Mouse (Mus musculus): ENCODE results near the gene Tuba3a. TPM values are rescaled to one million over a fixed set of nuclear protein-coding genes. Genes with fewer than 3 reads are reported as not detected.
A peak's percentile ranks its signal among the peaks of the same experiment; 100 is the strongest.

Gene Tuba3a
- polyA plus RNA-seq, 1 experiment from 2014 or later = not detected

GRCm38 (mm10) chr6:125244551-125244950 lies 41.3 kb downstream of the Tuba3a start:
- H3K4me1 ChIP-seq (ENCODE audit: control insufficient read depth, insufficient read depth, low read length) = peaks cover 4% of the 10 kb centered on the region; the same call in 1 of the 2 replicates
- no peaks in the 10 kb centered on the region for H3K36me3 ChIP-seq (ENCODE audit: control insufficient read depth, insufficient read depth)
- H3K4me2 ChIP-seq (ENCODE audit: low read depth, low read length) = no peak overlapping the region
- WGBS = 42% methylated on average over 1 of the region's 1 CpGs
- no peak overlapping the region for H3K27ac ChIP-seq (ENCODE audit: low read length)
- no peak overlapping the region for H3K4me3 ChIP-seq (ENCODE audit: low read length)
- H3K27me3 ChIP-seq (ENCODE audit: control insufficient read depth, insufficient read depth, low read length) = no peaks in the 10 kb centered on the region
- H3K9me3 ChIP-seq (replicated peaks; ENCODE audit: control insufficient read depth, low read length) = no peaks in the 10 kb centered on the region
- H3K9ac ChIP-seq (ENCODE audit: low read length) = no peak overlapping the region
- no peak; the same call in 1 of the 2 replicates for ATAC-seq (replicated peaks; ENCODE audit: extremely low read depth, insufficient read depth, low FRiP score)

GRCm38 (mm10) chr6:125241566-125241965 lies 44.3 kb downstream of the Tuba3a start:
- peaks cover 4% of the 10 kb centered on the region; the same call in 1 of the 2 replicates for H3K4me1 ChIP-seq (ENCODE audit: control insufficient read depth, insufficient read depth, low read length)
- H3K27me3 ChIP-seq (ENCODE audit: control insufficient read depth, insufficient read depth, low read length) = no peaks in the 10 kb centered on the region
- no peaks in the 10 kb centered on the region for H3K36me3 ChIP-seq (ENCODE audit: control insufficient read depth, insufficient read depth)
- H3K4me2 ChIP-seq (ENCODE audit: low read depth, low read length) = no peak overlapping the region
- H3K4me3 ChIP-seq (ENCODE audit: low read length) = no peak overlapping the region
- WGBS = 73% methylated on average over 8 of the region's 8 CpGs
- H3K27ac ChIP-seq (ENCODE audit: low read length) = no peak overlapping the region
- no peak overlapping the region for H3K9ac ChIP-seq (ENCODE audit: low read length)
- ATAC-seq (replicated peaks; ENCODE audit: extremely low read depth, insufficient read depth, low FRiP score) = no peak
- no peaks in the 10 kb centered on the region for H3K9me3 ChIP-seq (replicated peaks; ENCODE audit: control insufficient read depth, low read length)

GRCm38 (mm10) chr6:125240617-125241016 lies 45.2 kb downstream of the Tuba3a start:
- H3K27me3 ChIP-seq (ENCODE audit: control insufficient read depth, insufficient read depth, low read length) = no peaks in the 10 kb centered on the region
- no peak overlapping the region for H3K4me2 ChIP-seq (ENCODE audit: low read depth, low read length)
- 66% methylated on average over 5 of the region's 5 CpGs for WGBS
- H3K9ac ChIP-seq (ENCODE audit: low read length) = no peak overlapping the region
- no peaks in the 10 kb centered on the region for H3K36me3 ChIP-seq (ENCODE audit: control insufficient read depth, insufficient read depth)
- 0 out of 2 replicates have a peak overlapping the region, but pooled peaks have one; percentile 8 for H3K27ac ChIP-seq (ENCODE audit: low read length)
- no peak for ATAC-seq (replicated peaks; ENCODE audit: extremely low read depth, insufficient read depth, low FRiP score)
- H3K9me3 ChIP-seq (replicated peaks; ENCODE audit: control insufficient read depth, low read length) = no peaks in the 10 kb centered on the region
- H3K4me1 ChIP-seq (ENCODE audit: control insufficient read depth, insufficient read depth, low read length) = peaks cover 4% of the 10 kb centered on the region; the same call in 1 of the 2 replicates
- H3K4me3 ChIP-seq (ENCODE audit: low read length) = no peak overlapping the region

- no peak overlapping the region for H3K27ac ChIP-seq (ENCODE audit: low read length)
- H3K9me3 ChIP-seq (replicated peaks; ENCODE audit: control insufficient read depth, low read length) = no peaks in the 10 kb centered on the region
- no peaks in the 10 kb centered on the region for H3K27me3 ChIP-seq (ENCODE audit: control insufficient read depth, insufficient read depth, low read length)
- WGBS = 88% methylated on average over 5 of the region's 5 CpGs
- peaks cover 4% of the 10 kb centered on the region; the same call in 1 of the 2 replicates for H3K4me1 ChIP-seq (ENCODE audit: control insufficient read depth, insufficient read depth, low read length)
- no peak for ATAC-seq (replicated peaks; ENCODE audit: extremely low read depth, insufficient read depth, low FRiP score)
- H3K9ac ChIP-seq (ENCODE audit: low read length) = no peak overlapping the region
- H3K4me3 ChIP-seq (ENCODE audit: low read length) = no peak overlapping the region
- H3K4me2 ChIP-seq (ENCODE audit: low read depth, low read length) = no peak overlapping the region
- no peaks in the 10 kb centered on the region for H3K36me3 ChIP-seq (ENCODE audit: control insufficient read depth, insufficient read depth)
Measured at GRCm38 (mm10) chr6:125239547-125239946, 46.3 kb downstream of the Tuba3a start.

- Histone ChIP-seq H3K4me1 (ENCODE audit: control insufficient read depth, insufficient read depth, low read length) (peaks cover 14% of the 10 kb centered on the region), H3K4me2 (ENCODE audit: low read depth, low read length) (no peak overlapping the region), H3K4me3 (ENCODE audit: low read length) (no peak overlapping the region), H3K27ac (ENCODE audit: low read length) (peak overlapping the region; percentile 54; the same call in 1 of the 2 replicates), H3K9ac (ENCODE audit: low read length) (no peak overlapping the region), H3K27me3 (ENCODE audit: control insufficient read depth, insufficient read depth, low read length) (no peaks in the 10 kb centered on the region), H3K36me3 (ENCODE audit: control insufficient read depth, insufficient read depth) (no peaks in the 10 kb centered on the region), H3K9me3 (replicated peaks; ENCODE audit: control insufficient read depth, low read length) (no peaks in the 10 kb centered on the region)
- ATAC-seq (replicated peaks; ENCODE audit: extremely low read depth, insufficient read depth, low FRiP score) = no peak
- 39% methylated on average over 6 of the region's 6 CpGs for WGBS
Measured at GRCm38 (mm10) chr6:125238396-125238795, 47.4 kb downstream of the Tuba3a start.

GRCm38 (mm10) chr6:125237421-125237820 lies 48.4 kb downstream of the Tuba3a start:
- no peak for ATAC-seq (replicated peaks; ENCODE audit: extremely low read depth, insufficient read depth, low FRiP score)
- H3K27me3 ChIP-seq (ENCODE audit: control insufficient read depth, insufficient read depth, low read length) = no peaks in the 10 kb centered on the region
- H3K9me3 ChIP-seq (replicated peaks; ENCODE audit: control insufficient read depth, low read length) = no peaks in the 10 kb centered on the region
- peaks cover 19% of the 10 kb centered on the region for H3K4me1 ChIP-seq (ENCODE audit: control insufficient read depth, insufficient read depth, low read length)
- H3K4me2 ChIP-seq (ENCODE audit: low read depth, low read length) = no peak overlapping the region
- no peaks in the 10 kb centered on the region for H3K36me3 ChIP-seq (ENCODE audit: control insufficient read depth, insufficient read depth)
- 75% methylated on average over 4 of the region's 4 CpGs for WGBS
- no peak overlapping the region for H3K9ac ChIP-seq (ENCODE audit: low read length)
- H3K27ac ChIP-seq (ENCODE audit: low read length) = no peak overlapping the region
- no peak overlapping the region for H3K4me3 ChIP-seq (ENCODE audit: low read length)

- H3K9ac ChIP-seq (ENCODE audit: low read length) = peak within 1 kb of the TSS; percentile 37
- no peaks in the 10 kb centered on the region for H3K27me3 ChIP-seq (ENCODE audit: control insufficient read depth, insufficient read depth, low read length)
- peak within 1 kb of the TSS; percentile 26 for H3K4me2 ChIP-seq (ENCODE audit: low read depth, low read length)
Measured at GRCm38 (mm10) chr6:125236782-125237181, 49.1 kb downstream of the Tuba3a start, which contains the start of gene Cd27. TSS of gene Cd27 (minus strand) at chr6:125237010.

GRCm38 (mm10) chr6:125236341-125236740 lies 49.5 kb downstream of the Tuba3a start:
- H3K4me2 ChIP-seq (ENCODE audit: low read depth, low read length) = peak overlapping the region; percentile 8
- no peaks in the 10 kb centered on the region for H3K36me3 ChIP-seq (ENCODE audit: control insufficient read depth, insufficient read depth)
- peak overlapping the region; percentile 37 for H3K9ac ChIP-seq (ENCODE audit: low read length)
- H3K9me3 ChIP-seq (replicated peaks; ENCODE audit: control insufficient read depth, low read length) = no peaks in the 10 kb centered on the region
- 79% methylated on average over 6 of the region's 6 CpGs for whole genome bisulfite sequencing
- peak overlapping the region; percentile 35 for H3K4me3 ChIP-seq (ENCODE audit: low read length)
- peak overlapping the region; percentile 49 for H3K27ac ChIP-seq (ENCODE audit: low read length)
- no peaks in the 10 kb centered on the region for H3K27me3 ChIP-seq (ENCODE audit: control insufficient read depth, insufficient read depth, low read length)
- H3K4me1 ChIP-seq (ENCODE audit: control insufficient read depth, insufficient read depth, low read length) = peaks cover 25% of the 10 kb centered on the region
- ATAC-seq (replicated peaks; ENCODE audit: extremely low read depth, insufficient read depth, low FRiP score) = no peak; the same call in 1 of the 2 replicates

More at GRCm38 (mm10) chr6:125236782-125237181, 49.1 kb downstream of the Tuba3a start, which contains the start of gene Cd27:
- Histone ChIP-seq H3K4me1 (ENCODE audit: control insufficient read depth, insufficient read depth, low read length) (peaks cover 25% of the 10 kb centered on the region), H3K27ac (ENCODE audit: low read length) (peak within 1 kb of the TSS; percentile 49), H3K9me3 (replicated peaks; ENCODE audit: control insufficient read depth, low read length) (no peaks in the 10 kb centered on the region), H3K36me3 (ENCODE audit: control insufficient read depth, insufficient read depth) (no peaks in the 10 kb centered on the region), H3K4me3 (ENCODE audit: low read length) (peak within 1 kb of the TSS; percentile 35)
- 58% methylated on average over 6 of the region's 6 CpGs for WGBS
- no peak; the same call in 1 of the 2 replicates for ATAC-seq (replicated peaks; ENCODE audit: extremely low read depth, insufficient read depth, low FRiP score)

- 44% methylated on average over 5 of the region's 5 CpGs for WGBS
- peaks cover 27% of the 10 kb centered on the region for H3K4me1 ChIP-seq (ENCODE audit: control insufficient read depth, insufficient read depth, low read length)
- H3K27me3 ChIP-seq (ENCODE audit: control insufficient read depth, insufficient read depth, low read length) = no peaks in the 10 kb centered on the region
- H3K9me3 ChIP-seq (replicated peaks; ENCODE audit: control insufficient read depth, low read length) = no peaks in the 10 kb centered on the region
- H3K27ac ChIP-seq (ENCODE audit: low read length) = peak overlapping the region; percentile 70
- peak overlapping the region; percentile 45 for H3K4me2 ChIP-seq (ENCODE audit: low read depth, low read length)
- peak overlapping the region; percentile 46; the same call in 1 of the 2 replicates for H3K9ac ChIP-seq (ENCODE audit: low read length)
- peak overlapping the region; percentile 29 for H3K4me3 ChIP-seq (ENCODE audit: low read length)
- ATAC-seq (replicated peaks; ENCODE audit: extremely low read depth, insufficient read depth, low FRiP score) = no peak
- no peaks in the 10 kb centered on the region for H3K36me3 ChIP-seq (ENCODE audit: control insufficient read depth, insufficient read depth)
Measured at GRCm38 (mm10) chr6:125234520-125234828, 51.4 kb downstream of the Tuba3a start.

Data from heart, embryonic 16.5 days (tissue).